Comparison of ENCODE assay signal across 8 mouse cellular contexts in the genomic region with DNA sequence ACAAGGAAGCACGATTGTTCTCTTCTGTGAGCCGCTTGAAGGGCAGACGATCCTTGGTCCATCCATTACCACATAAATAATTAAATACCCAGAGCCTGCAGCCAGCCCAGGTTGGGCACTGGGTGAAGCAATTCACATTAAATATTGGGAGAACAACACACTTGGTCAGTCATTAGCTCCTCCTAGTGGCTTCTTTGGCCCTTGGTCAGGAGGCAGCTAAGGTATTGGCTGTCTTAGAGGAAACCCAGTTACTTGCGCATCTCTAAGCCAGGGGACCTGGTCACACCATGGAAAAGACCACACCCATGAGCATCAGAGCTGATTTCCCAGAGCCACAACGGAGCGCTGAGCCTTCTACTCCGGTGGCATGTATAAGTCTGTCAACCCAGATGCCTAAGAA.
DNase-seq lines count a peak whose midpoint lies in the region; ATAC-seq and TF ChIP-seq lines count a peak whose summit lies in the region.

No protein-coding gene starts in this region.

- no peak overlapping the region for H3K27ac ChIP-seq in forebrain, embryonic 14.5 days (ENCODE audit: low read depth, low read length)
- H3K27ac ChIP-seq in forebrain, embryonic 13.5 days = no peak overlapping the region
- no peak overlapping the region for H3K27ac ChIP-seq in embryonic facial prominence, embryonic 10.5 days (replicated peaks)
- no peak overlapping the region for H3K27ac ChIP-seq in kidney, embryonic 16.5 days (ENCODE audit: low read length)
- H3K27ac ChIP-seq in midbrain, embryonic 14.5 days (replicated peaks; ENCODE audit: low read depth, low read length) = no peak overlapping the region

- 39% methylated on average over 7 of the region's 7 CpGs for WGBS in forebrain, embryonic 14.5 days
- 37% methylated on average over 7 of the region's 7 CpGs for WGBS in forebrain, embryonic 13.5 days
- 45% methylated on average over 7 of the region's 7 CpGs for WGBS in embryonic facial prominence, embryonic 10.5 days
- WGBS in kidney, embryonic 16.5 days = 49% methylated on average over 7 of the region's 7 CpGs
- 36% methylated on average over 7 of the region's 7 CpGs for WGBS in midbrain, embryonic 14.5 days

- peak; percentile 64 for TF ChIP-seq CTCF in Patski (IDR thresholded peaks at IDR 0.05)

- no peaks in the 10 kb centered on the region for H3K9me3 ChIP-seq in forebrain, embryonic 14.5 days (replicated peaks; ENCODE audit: control insufficient read depth, low read length)
- no peaks in the 10 kb centered on the region for H3K9me3 ChIP-seq in forebrain, embryonic 13.5 days (replicated peaks)
- no peaks in the 10 kb centered on the region for H3K9me3 ChIP-seq in embryonic facial prominence, embryonic 10.5 days
- H3K9me3 ChIP-seq in kidney, embryonic 16.5 days (ENCODE audit: low read length) = no peaks in the 10 kb centered on the region
- no peaks in the 10 kb centered on the region for H3K9me3 ChIP-seq in midbrain, embryonic 14.5 days (ENCODE audit: control insufficient read depth, low read length)

- in situ Hi-C loops in Patski (cut with MboI; ENCODE audit: low pct_unique_long_range_greater_than_20kb) = loop anchor here (10.0 to 25.0 kb wide), 2 partner anchors 433 to 1419 kb away; partner anchors contain the start of gene Epha4

- no peaks in the 10 kb centered on the region for H3K36me3 ChIP-seq in forebrain, embryonic 14.5 days (ENCODE audit: control insufficient read depth, insufficient read depth, low read length)
- no peaks in the 10 kb centered on the region for H3K36me3 ChIP-seq in forebrain, embryonic 13.5 days (ENCODE audit: poor library complexity, severe bottlenecking)
- H3K36me3 ChIP-seq in embryonic facial prominence, embryonic 10.5 days (replicated peaks) = no peaks in the 10 kb centered on the region
- H3K36me3 ChIP-seq in kidney, embryonic 16.5 days (ENCODE audit: insufficient read depth, low read length) = no peaks in the 10 kb centered on the region
- H3K36me3 ChIP-seq in midbrain, embryonic 14.5 days (ENCODE audit: control insufficient read depth, insufficient read depth, low read length) = no peaks in the 10 kb centered on the region

- H3K27me3 ChIP-seq in forebrain, embryonic 14.5 days (replicated peaks; ENCODE audit: control insufficient read depth, insufficient read depth, low read length) = no peaks in the 10 kb centered on the region
- H3K27me3 ChIP-seq in forebrain, embryonic 13.5 days = no peaks in the 10 kb centered on the region
- no peaks in the 10 kb centered on the region for H3K27me3 ChIP-seq in Patski
- H3K27me3 ChIP-seq in embryonic facial prominence, embryonic 10.5 days (replicated peaks; ENCODE audit: low read depth, poor library complexity, severe bottlenecking) = 0 out of 2 replicates have a peak, but pooled peaks cover 12% of the 10 kb centered on the region
- no peaks in the 10 kb centered on the region for H3K27me3 ChIP-seq in kidney, embryonic 16.5 days (ENCODE audit: insufficient read depth, low read length)
- H3K27me3 ChIP-seq in midbrain, embryonic 14.5 days (ENCODE audit: control insufficient read depth, insufficient read depth, low read length) = no peaks in the 10 kb centered on the region

- peak; percentile 48; the same call in 1 of the 2 replicates for ATAC-seq in forebrain, embryonic 14.5 days
- no peak for ATAC-seq in forebrain, embryonic 13.5 days
- no peak for ATAC-seq in Patski
- ATAC-seq in kidney, embryonic 16.5 days (ENCODE audit: low FRiP score, low TSS enrichment) = 0 out of 2 replicates have a peak, but pooled peaks have one; percentile 19
- ATAC-seq in midbrain, embryonic 14.5 days (ENCODE audit: low FRiP score, low TSS enrichment) = no peak; the same call in 1 of the 2 replicates

- H3K4me1 ChIP-seq in forebrain, embryonic 14.5 days (ENCODE audit: control insufficient read depth, insufficient read depth, low read length) = peaks cover 6% of the 10 kb centered on the region
- peaks cover 23% of the 10 kb centered on the region for H3K4me1 ChIP-seq in forebrain, embryonic 13.5 days
- peaks cover 39% of the 10 kb centered on the region for H3K4me1 ChIP-seq in embryonic facial prominence, embryonic 10.5 days
- H3K4me1 ChIP-seq in kidney, embryonic 16.5 days (ENCODE audit: insufficient read depth, low read length) = peaks cover 12% of the 10 kb centered on the region
- peaks cover 19% of the 10 kb centered on the region; the same call in 1 of the 2 replicates for H3K4me1 ChIP-seq in midbrain, embryonic 14.5 days (ENCODE audit: control insufficient read depth, insufficient read depth, low read length)

- POLR2A ChIA-PET in Patski (lab: Charles Lee) = no interaction called here

- no peak overlapping the region for H3K4me2 ChIP-seq in forebrain, embryonic 14.5 days (ENCODE audit: low read length)
- H3K4me2 ChIP-seq in forebrain, embryonic 13.5 days = no peak overlapping the region
- no peak overlapping the region for H3K4me2 ChIP-seq in kidney, embryonic 16.5 days (replicated peaks; ENCODE audit: low read depth, low read length)
- H3K4me2 ChIP-seq in midbrain, embryonic 14.5 days (ENCODE audit: low read length) = no peak overlapping the region

- no peak overlapping the region for H3K4me3 ChIP-seq in forebrain, embryonic 14.5 days (ENCODE audit: low read depth, low read length)
- no peak overlapping the region for H3K4me3 ChIP-seq in forebrain, embryonic 13.5 days
- H3K4me3 ChIP-seq in embryonic facial prominence, embryonic 10.5 days = no peak overlapping the region
- H3K4me3 ChIP-seq in kidney, embryonic 16.5 days (ENCODE audit: low read length) = no peak overlapping the region
- H3K4me3 ChIP-seq in midbrain, embryonic 14.5 days (replicated peaks; ENCODE audit: low read depth, low read length) = no peak overlapping the region

- CTCF ChIA-PET in Patski (lab: Charles Lee) = interaction anchor here (0.9 kb wide), 1 partner anchor 434 kb away, joined by 3 read pairs; no protein-coding TSS in a partner anchor

- DNase-seq in forebrain, embryonic 14.5 days (ENCODE audit: low spot score) = peak; percentile 58
- no peak for DNase-seq in Patski (ENCODE audit: low read depth, low spot score)
- peak; percentile 40 for DNase-seq in embryonic facial prominence, embryonic 10.5 days (ENCODE audit: low spot score)
- peak; percentile 67 for DNase-seq in midbrain, embryonic 14.5 days
- no peak for DNase-seq in spleen, postnatal 36 days (ENCODE audit: low spot score in 2 of 2)
- no peak for DNase-seq in Muller cell, postnatal 12 days (ENCODE audit: inconsistent ontology term)

- no peak overlapping the region for H3K9ac ChIP-seq in forebrain, embryonic 14.5 days (ENCODE audit: low read length)
- H3K9ac ChIP-seq in forebrain, embryonic 13.5 days = no peak overlapping the region
- no peak overlapping the region for H3K9ac ChIP-seq in kidney, embryonic 16.5 days (replicated peaks; ENCODE audit: low read length)
- no peak overlapping the region for H3K9ac ChIP-seq in midbrain, embryonic 14.5 days (replicated peaks; ENCODE audit: low read length)

Comparison
In these comparisons a context has a peak if more than half of its experiments do, and no peak if none do; other contexts are left out.
1. ATAC-seq: peak in forebrain, embryonic 14.5 days (single experiment) and kidney, embryonic 16.5 days (single experiment); none in forebrain, embryonic 13.5 days (single experiment), Patski (single experiment) and midbrain, embryonic 14.5 days (single experiment).
2. DNase-seq: peak in forebrain, embryonic 14.5 days (single experiment), embryonic facial prominence, embryonic 10.5 days (single experiment) and midbrain, embryonic 14.5 days (single experiment); none in Patski (single experiment), spleen, postnatal 36 days (0 of 2) and Muller cell, postnatal 12 days (single experiment).